Mouse (Mus musculus) spleen, adult 2 months (tissue): ENCODE results near the gene Fads3. TPM values are rescaled to one million over a fixed set of nuclear protein-coding genes. Genes with fewer than 3 reads are reported as not detected.
A peak's percentile ranks its signal among the peaks of the same experiment; 100 is the strongest.

Source experiments
- DNase-seq, 2 experiments: peaks; one replicate each; pipeline versions ENCODE4 v3.0.0 to v3.0.0-alpha.2; 2012 to 2021; ENCODE audit warnings: low spot score in 2 of 2, low read depth in 1 of 2
- H3K27ac ChIP-seq: fragments of 200-500 bp; 2 replicates; pipeline ENCODE4 v1.5.1; 2012; ENCODE audit warnings: low read length, inconsistent platforms; ENCODE audit not compliant: insufficient read depth
- H3K27me3 ChIP-seq: fragments of 200-500 bp; 2 replicates; pipeline ENCODE4 v1.6.1; 2012; ENCODE audit warnings: mild to moderate bottlenecking, moderate library complexity, low read length, inconsistent platforms; ENCODE audit not compliant: control insufficient read depth, insufficient read depth
- H3K36me3 ChIP-seq: fragments of 200-500 bp; 2 replicates; pipeline ENCODE4 v1.6.1; 2012; ENCODE audit warnings: mild to moderate bottlenecking, low read length, inconsistent platforms; ENCODE audit not compliant: control insufficient read depth, insufficient read depth
- H3K4me1 ChIP-seq: fragments of 200-500 bp; 2 replicates; pipeline ENCODE4 v1.6.1; 2011; ENCODE audit warnings: inconsistent platforms; ENCODE audit not compliant: control insufficient read depth, insufficient read depth, insufficient read length
- H3K4me3 ChIP-seq: fragments of 200-500 bp; 2 replicates; pipeline ENCODE4 v1.5.1; 2011; ENCODE audit warnings: mild to moderate bottlenecking, inconsistent platforms; ENCODE audit not compliant: insufficient read depth, insufficient read length; ENCODE audit errors: extremely low read depth
- CTCF ChIP-seq: fragments of 200-500 bp; IDR thresholded peaks from 2 replicates; pipeline ENCODE4 v1.5.1; 2011; ENCODE audit warnings: mild to moderate bottlenecking, inconsistent platforms; ENCODE audit not compliant: insufficient read depth, insufficient read length, insufficient replicate concordance; ENCODE audit errors: extremely low read depth
- POLR2A ChIP-seq: fragments of 200-500 bp; IDR thresholded peaks from 2 replicates; pipeline ENCODE4 v1.6.1; 2011; ENCODE audit warnings: low read depth, low read length, inconsistent platforms
- WGBS: fragments of 180-500 bp; shearing (Covaris S2); methylation state at CpG from one replicate; pipeline ENCODE4 v1.1.7; 2018; 5-methylcytosine and 5-hydroxymethylcytosine counted together
- polyA plus RNA-seq: library from polyadenylated mRNA; depleted of rRNA; stranded (reverse); fragments of >200 nt; gene quantifications from 2 replicates; pipeline ENCODE4 v1.2.3, GENCODE M21; 2012

Gene Fads3
- polyA plus RNA-seq, 1 experiment = 22.0 TPM

DNA sequence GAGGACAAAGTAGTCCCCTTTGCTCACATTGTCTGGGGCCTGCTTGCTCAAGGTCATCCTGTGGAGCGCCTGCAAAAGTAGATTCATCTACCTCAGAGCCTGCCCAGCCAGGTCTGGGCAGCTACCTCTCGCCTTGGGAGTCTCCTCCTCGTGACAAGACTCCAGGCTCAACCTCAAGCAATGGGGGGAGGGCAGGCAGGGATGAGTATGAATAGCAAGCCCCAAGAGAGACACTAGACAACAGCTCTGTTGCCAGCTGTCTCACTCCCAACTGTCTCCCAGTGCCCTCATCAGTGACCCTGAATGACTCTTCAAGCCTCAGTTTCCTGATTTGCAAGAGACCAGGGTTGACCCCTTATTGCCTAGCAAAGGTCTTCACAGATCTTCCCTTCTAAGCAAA, 28.0 kb upstream of the Fads3 start:
- TF ChIP-seq POLR2A (no peak), CTCF (no peak)
- 61% methylated on average over 3 of the region's 3 CpGs for WGBS
- no peak for DNase-seq
- Histone ChIP-seq H3K4me3 (no peak overlapping the region), H3K4me1 (peaks cover 5% of the 10 kb centered on the region), H3K36me3 (no peaks in the 10 kb centered on the region), H3K27ac (peak overlapping the region; percentile 33; the same call in 1 of the 2 replicates), H3K27me3 (peaks cover 3% of the 10 kb centered on the region; the same call in 1 of the 2 replicates)

GRCm38 (mm10) chr19:10013913-10014312, 27.5 kb upstream of the Fads3 start:
- H3K4me1 ChIP-seq = peaks cover 6% of the 10 kb centered on the region
- WGBS = 67% methylated on average over 5 of the region's 5 CpGs
- peak overlapping the region; percentile 33; the same call in 1 of the 2 replicates for H3K27ac ChIP-seq
- H3K27me3 ChIP-seq = peaks cover 3% of the 10 kb centered on the region; the same call in 1 of the 2 replicates
- no peak overlapping the region for H3K4me3 ChIP-seq
- no peak for DNase-seq
- no peak for TF ChIP-seq POLR2A
- TF ChIP-seq CTCF = no peak
- H3K36me3 ChIP-seq = no peaks in the 10 kb centered on the region

DNA sequence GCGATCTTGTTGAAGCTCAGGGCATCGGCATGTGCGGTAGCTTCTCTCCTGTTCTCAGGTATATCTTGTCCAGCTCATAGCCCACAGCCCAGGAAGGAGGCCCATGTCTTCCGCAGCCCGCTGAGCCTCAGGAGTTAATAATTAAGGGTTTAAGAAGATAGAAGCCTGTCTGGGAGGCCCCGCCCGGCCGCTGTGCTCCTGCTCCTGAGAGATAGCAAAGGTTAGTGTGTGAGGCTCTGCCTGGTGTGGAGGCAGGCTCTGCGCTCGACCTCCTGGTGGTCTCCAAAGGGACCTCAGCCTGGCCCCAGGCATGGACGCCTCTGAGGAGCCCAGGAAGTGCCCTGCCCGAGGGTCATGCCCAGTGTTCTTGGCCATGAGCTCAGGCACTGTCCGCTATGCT, 26.5 kb upstream of the Fads3 start:
- TF ChIP-seq CTCF (no peak), POLR2A (no peak)
- WGBS = 80% methylated on average over 13 of the region's 13 CpGs
- H3K4me3 ChIP-seq = peak overlapping the region; percentile 12; the same call in 1 of the 2 replicates
- H3K27ac ChIP-seq = peak overlapping the region; percentile 12; the same call in 1 of the 2 replicates
- H3K27me3 ChIP-seq = peaks cover 3% of the 10 kb centered on the region; the same call in 1 of the 2 replicates
- no peaks in the 10 kb centered on the region for H3K36me3 ChIP-seq
- peaks cover 6% of the 10 kb centered on the region for H3K4me1 ChIP-seq
- no peak for DNase-seq

DNA sequence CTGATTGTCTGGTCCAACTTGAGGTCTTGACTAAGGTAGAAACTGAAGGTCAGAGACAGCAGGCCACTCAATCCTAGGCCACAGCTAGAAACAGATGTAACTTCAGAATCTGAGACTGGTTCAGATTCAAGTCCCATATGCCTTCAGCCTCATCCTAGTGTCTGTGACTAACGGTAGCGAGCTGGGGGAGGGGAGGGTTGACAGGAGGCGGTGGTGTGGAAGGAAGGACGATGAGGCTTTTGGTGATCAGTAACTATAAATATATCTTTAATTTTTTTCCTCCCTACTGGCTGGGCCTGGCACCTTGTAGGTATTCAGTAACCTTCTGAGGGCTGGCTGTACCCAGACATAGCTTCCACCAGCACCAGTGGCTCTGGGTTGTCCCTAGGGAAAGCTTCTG, 25.9 kb upstream of the Fads3 start:
- no peak for DNase-seq
- WGBS = 67% methylated on average over 4 of the region's 4 CpGs
- peaks cover 3% of the 10 kb centered on the region; the same call in 1 of the 2 replicates for H3K27me3 ChIP-seq
- H3K4me1 ChIP-seq = peaks cover 6% of the 10 kb centered on the region
- H3K36me3 ChIP-seq = no peaks in the 10 kb centered on the region
- TF ChIP-seq POLR2A = no peak
- TF ChIP-seq CTCF = no peak
- H3K27ac ChIP-seq = no peak overlapping the region; the same call in 1 of the 2 replicates
- H3K4me3 ChIP-seq = peak overlapping the region; percentile 12; the same call in 1 of the 2 replicates

GRCm38 (mm10) chr19:10016151-10016550, 25.2 kb upstream of the Fads3 start:
- Histone ChIP-seq H3K27ac (no peak overlapping the region), H3K4me3 (0 out of 2 replicates have a peak overlapping the region, but pooled peaks have one; percentile 2), H3K36me3 (no peaks in the 10 kb centered on the region), H3K4me1 (peaks cover 6% of the 10 kb centered on the region), H3K27me3 (peaks cover 3% of the 10 kb centered on the region; the same call in 1 of the 2 replicates)
- no peak for DNase-seq
- TF ChIP-seq POLR2A = no peak
- TF ChIP-seq CTCF = no peak
- 89% methylated on average over 4 of the region's 4 CpGs for WGBS

GRCm38 (mm10) chr19:10017637-10018526, 23.5 kb upstream of the Fads3 start:
- peak; percentile 5 to 75 for DNase-seq
- TF ChIP-seq POLR2A (no peak), CTCF (no peak)
- H3K4me1 ChIP-seq = peaks cover 6% of the 10 kb centered on the region
- H3K4me3 ChIP-seq = peak overlapping the region; percentile 59
- 13% methylated on average over 44 of the region's 44 CpGs for WGBS
- no peaks in the 10 kb centered on the region for H3K36me3 ChIP-seq
- no peak overlapping the region for H3K27ac ChIP-seq
- peaks cover 3% of the 10 kb centered on the region; the same call in 1 of the 2 replicates for H3K27me3 ChIP-seq
